Mouse (Mus musculus): ENCODE measurements at regions not wholly inside any gene's neighbourhood (a gene's known extent, or its start where the extent isn't known, plus 50 kb on each side); places are given as distances from the start of the nearest gene placed in this dataset.

GRCm38 (mm10) chr3:37881016-37881415, 156.7 kb upstream of the Gm5148 start:
- no peak for DNase-seq (ENCODE audit: low read depth, low spot score)

GRCm38 (mm10) chr3:37879056-37879455, 154.8 kb upstream of the Gm5148 start:
- DNase-seq (ENCODE audit: low read depth, low spot score): no peak

- DNase-seq (ENCODE audit: low read depth, low spot score): no peak
These were observed 151.9 kb upstream of the Gm5148 start for GRCm38 (mm10) chr3:37876016-37876765.

GRCm38 (mm10) chr3:37875331-37876015, 151.2 kb upstream of the Gm5148 start:
- DNase-seq (ENCODE audit: low read depth, low spot score): no peak

- no peak for DNase-seq (ENCODE audit: low read depth, low spot score)
These were observed 150.6 kb upstream of the Gm5148 start for GRCm38 (mm10) chr3:37874864-37875263.

- DNase-seq (ENCODE audit: low read depth, low spot score): no peak
These were observed 150.1 kb upstream of the Gm5148 start for GRCm38 (mm10) chr3:37874346-37874745.

DNA sequence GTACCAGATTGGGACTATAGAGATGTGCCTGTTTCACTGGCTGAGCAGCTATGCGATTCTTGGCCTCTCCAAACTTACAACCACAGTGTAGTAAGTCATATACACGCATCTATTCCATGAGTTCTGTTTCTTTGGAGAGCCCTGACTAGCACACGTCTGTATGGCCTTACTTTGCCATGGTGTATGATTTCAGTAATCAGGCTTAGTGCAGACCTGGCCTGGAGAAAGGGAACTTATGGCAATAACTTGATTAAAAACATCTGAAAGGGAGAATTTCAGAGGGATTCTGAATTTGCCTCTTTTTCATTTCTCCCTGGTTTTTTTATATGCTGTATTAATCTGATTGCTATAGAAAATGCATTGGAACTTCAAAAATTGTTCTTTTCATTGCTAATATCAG, 148.0 kb upstream of the Gm5148 start:
- DNase-seq (ENCODE audit: low read depth, low spot score): no peak

DNA sequence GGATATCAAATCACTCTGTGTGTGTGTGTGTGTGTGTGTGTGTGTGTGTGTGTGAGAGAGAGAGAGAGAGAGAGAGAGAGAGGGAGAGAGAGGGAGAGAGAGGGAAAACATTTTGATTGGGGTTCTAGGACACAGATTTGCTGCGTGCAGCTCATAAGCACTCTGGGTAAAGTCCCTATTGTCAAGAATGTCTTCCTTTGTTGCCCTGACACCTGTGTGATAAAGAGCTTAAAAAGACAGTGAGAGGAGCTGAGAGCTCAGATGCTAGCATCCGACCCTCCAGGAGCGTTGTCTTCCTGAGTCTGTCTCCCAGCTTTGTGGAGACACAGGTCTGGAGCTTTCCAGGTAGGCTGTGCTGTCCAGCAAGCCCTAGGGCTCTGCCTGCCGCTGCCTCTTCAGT, 146.8 kb upstream of the Gm5148 start:
- DNase-seq (ENCODE audit: low read depth, low spot score): no peak

DNA sequence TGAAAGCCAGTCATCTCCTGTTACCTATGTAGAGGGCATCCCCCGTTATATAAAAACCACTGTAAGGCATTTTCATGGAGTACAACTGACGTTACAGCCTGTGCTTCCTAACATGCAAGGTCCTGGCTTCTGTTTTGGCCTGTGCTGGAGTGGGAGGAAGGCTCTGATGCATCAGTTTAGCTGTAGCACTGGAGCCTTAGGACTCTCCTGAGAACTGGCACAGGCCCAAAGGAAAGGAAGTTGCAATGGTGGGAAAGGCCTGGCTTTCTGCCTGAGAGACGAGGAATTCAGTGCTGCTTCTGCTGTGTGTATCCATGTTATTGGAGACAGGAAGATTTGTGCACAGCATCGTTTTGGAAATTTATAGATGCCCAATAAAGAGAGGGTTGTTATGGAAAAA, 144.2 kb upstream of the Gm5148 start:
- DNase-seq (ENCODE audit: low read depth, low spot score): no peak

GRCm38 (mm10) chr3:37862756-37863155, 138.5 kb upstream of the Gm5148 start:
- DNase-seq (ENCODE audit: low read depth, low spot score): no peak

DNA sequence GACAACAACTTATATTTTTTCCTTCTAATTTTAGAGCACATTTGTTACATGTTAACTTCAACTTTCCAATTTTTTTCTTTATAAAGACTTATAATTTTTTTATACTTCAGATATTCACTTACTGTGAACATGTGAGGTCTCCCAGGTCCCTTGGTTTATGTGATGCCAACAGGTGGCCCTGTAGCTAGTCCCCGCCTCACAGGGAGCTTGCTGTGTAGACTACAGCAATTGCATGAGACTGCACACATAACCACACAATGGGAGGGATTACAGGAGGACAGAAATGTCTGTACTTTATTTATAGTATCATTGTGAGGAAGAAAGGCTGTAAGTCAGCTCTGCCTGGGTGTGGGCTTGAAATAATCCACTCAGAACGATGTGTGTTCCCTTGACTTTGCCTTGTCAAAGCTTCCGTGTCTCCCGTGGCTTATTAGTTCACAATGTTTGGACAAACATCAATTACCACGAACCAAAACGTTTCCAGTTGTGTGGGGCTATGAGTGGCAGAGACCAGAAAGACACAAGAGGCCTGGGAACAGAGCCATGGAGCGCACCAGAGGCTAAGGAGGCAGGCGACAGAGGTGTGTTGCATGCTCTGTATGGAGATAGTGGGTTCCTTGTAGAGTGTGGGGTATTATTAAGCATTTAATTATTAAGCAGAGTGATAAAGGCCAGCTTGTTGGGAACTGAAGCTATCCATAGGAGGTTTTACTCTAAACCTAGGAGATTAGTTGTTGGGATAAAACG, 136.6 kb upstream of the Gm5148 start:
- DNase-seq (ENCODE audit: low read depth, low spot score): no peak

GRCm38 (mm10) chr3:37860034-37860714, 135.9 kb upstream of the Gm5148 start:
- no peak for DNase-seq (ENCODE audit: low read depth, low spot score)

DNA sequence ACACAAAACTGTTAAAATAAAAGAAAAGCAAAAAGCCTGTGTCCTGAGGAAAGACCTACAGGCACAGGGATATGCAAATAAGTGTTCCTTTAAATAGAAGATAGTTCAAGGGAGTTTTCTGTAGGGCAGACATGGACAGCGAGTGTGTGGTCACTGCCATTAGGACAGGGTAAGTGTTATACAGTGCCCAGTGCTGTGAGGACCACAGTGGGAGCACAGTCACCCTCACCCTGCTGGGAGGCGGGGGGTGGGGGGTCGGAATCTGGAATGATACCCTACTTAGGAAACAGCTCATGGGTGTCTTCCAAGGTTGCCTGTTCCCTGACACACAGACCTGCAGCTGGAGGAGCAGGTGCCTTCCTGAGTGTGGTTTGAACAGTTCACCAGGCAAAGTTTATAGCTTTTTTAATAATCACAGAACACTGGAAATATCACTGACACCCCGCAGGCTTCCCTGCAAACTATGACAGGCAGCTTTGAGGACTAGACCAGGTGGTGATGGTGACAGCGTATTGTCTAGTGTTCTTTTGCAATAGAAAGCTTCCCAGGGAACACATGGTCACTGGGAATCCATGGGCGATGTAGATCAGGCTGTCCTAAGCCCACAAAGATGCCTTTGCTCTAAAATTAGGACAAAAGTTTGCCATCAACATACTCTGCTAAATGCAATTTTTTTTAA, 134.5 kb upstream of the Gm5148 start:
- no peak for DNase-seq (ENCODE audit: low read depth, low spot score)

- no peak for DNase-seq (ENCODE audit: low read depth, low spot score)
These were observed 122.1 kb upstream of the Gm5148 start for GRCm38 (mm10) chr3:37846191-37847003.

- no peak for DNase-seq (ENCODE audit: low read depth, low spot score)
These were observed 121.2 kb upstream of the Gm5148 start for GRCm38 (mm10) chr3:37845313-37846023.

GRCm38 (mm10) chr3:37844731-37845312, 120.5 kb upstream of the Gm5148 start:
- no peak for DNase-seq (ENCODE audit: low read depth, low spot score)

DNA sequence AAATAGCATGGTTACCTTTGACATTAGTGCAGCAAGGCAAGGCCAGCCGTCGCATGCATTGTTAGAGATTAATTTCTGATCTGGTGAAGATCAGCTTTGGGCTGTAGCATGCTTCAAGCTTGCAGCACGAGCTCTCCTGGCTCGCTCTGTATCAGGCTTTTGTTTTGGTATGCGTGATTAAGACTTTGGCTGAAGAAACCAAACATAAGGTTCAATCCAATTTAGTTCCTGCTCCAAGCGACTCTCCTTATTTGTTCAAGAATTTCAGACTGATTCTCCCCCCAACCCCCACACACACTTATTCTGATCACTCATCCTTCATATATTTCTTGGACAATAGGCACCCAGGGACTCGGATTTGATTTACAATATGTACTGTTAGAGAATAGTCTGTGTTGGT, 118.0 kb upstream of the Gm5148 start:
- DNase-seq (ENCODE audit: low read depth, low spot score): no peak

DNA sequence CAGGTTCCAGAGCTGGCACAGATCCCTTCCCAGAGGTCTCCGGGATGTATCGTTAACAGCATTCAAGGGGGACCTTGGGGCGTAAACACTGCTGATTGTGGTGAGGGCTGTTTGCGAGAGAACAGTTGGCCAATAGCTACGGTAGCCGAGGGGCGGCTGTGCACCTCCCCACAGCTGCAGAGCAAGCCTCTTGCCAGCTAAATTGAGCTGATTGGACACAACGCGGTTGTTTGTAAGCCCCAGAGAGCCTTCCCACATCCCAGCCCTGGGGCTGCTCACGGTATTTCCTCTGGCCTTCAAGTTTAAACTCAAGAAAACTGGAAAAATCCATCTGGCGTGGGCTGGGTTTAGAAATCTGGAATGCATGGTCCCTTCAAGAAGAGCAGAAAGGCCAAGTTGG, 114.6 kb upstream of the Gm5148 start:
- DNase-seq (ENCODE audit: low read depth, low spot score): no peak

DNA sequence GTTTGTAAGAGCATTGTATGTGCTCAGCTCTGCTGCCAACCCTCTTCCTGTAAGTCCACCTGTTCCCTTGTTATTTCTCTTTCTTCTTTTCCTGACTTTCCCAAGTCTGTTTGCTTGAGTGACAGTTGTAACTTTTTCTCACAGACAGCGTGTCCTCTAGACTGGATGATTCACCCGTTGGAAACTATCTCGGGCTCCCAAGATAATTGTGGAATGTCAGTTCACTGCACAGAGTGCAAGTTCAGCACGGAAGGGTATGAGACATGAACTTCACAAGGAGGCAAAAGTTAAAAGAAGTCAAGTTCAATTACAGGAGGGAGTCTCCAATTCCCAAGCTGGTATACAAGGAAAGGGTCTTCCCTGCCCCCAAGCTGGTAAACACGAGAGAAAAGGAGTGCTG, 112.5 kb upstream of the Gm5148 start:
- no peak for DNase-seq (ENCODE audit: low read depth, low spot score)

- no peak for DNase-seq (ENCODE audit: low read depth, low spot score)
These were observed 111.4 kb upstream of the Gm5148 start for GRCm38 (mm10) chr3:37835687-37836086.
